ENCODE assay signal across 12 mouse cellular contexts in the genomic region with DNA sequence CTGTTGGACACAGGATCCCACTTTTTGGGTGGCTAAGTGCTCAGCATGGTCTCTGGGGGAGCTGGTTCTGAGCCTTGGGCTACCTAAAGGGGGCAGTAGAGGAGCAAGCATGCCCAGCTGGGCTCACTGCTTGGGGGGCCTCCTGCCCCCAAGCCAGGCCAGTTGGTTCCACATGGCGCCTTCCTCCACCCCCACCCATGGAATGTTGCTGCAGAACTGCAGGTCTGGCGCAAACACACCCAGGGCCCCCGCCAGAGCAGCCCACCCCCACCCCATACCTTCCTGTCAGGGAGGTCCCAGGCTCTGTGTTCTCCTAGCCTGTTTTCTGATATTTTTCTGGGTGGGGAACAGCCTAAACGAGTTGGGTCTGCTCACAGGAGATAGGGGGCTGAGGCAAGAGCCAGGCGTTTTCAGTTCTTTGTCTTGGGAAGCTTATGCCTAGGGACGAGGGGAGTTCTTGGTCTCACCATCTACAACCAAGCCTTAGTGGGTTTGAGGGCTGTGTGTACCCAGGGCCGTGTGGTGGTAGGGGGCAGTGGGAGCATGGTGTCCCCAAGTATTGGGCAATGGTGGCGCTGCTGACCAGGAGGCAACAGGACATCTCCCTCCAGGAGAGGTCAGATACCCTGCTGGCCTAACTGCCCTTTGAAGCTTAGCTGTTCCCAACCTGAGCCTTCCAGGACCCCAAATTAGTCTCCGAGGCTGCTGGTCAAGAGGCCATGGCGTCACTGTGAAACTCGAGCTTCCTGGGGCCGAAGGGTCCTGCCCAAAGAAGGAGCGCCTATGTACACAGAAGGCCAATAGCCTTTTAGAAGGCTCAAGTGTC. TPM values are rescaled to one million over a fixed set of nuclear protein-coding genes. Genes with fewer than 3 reads are reported as not detected.
DNase-seq lines count a peak whose midpoint lies in the region; ATAC-seq and TF ChIP-seq lines count a peak whose summit lies in the region.
"Had no signal": no experiment of that assay in that cellular context is flagged by ENCODE, and none has a peak within 500 bp of the region (broad histone marks: within the 10 kb centered on the region; RNA-seq: fewer than 3 reads in every experiment).

No protein-coding gene starts in this region.

- H3K27ac ChIP-seq in heart, embryonic 11.5 days (ENCODE audit: low read depth, low read length): peak overlapping the region; percentile 93
- peak overlapping the region; percentile 74 for H3K27ac ChIP-seq in midbrain, embryonic 10.5 days (replicated peaks)
- no peak overlapping the region for H3K27ac ChIP-seq in midbrain, embryonic 15.5 days
- peak overlapping the region; percentile 99 for H3K27ac ChIP-seq in limb, embryonic 12.5 days
- no peak overlapping the region for H3K27ac ChIP-seq in stomach, postnatal 0 days (replicated peaks)

- TF ChIP-seq CTCF in stomach, postnatal 0 days (IDR thresholded peaks at IDR 0.05; ENCODE audit: low read depth): peak; percentile 54

- 0 out of 2 replicates have a peak overlapping the region, but pooled peaks have one; percentile 9 for H3K4me2 ChIP-seq in heart, embryonic 11.5 days
- no peak overlapping the region for H3K4me2 ChIP-seq in midbrain, embryonic 15.5 days
- peak overlapping the region; percentile 37 for H3K4me2 ChIP-seq in limb, embryonic 12.5 days
- no peak overlapping the region for H3K4me2 ChIP-seq in stomach, postnatal 0 days (replicated peaks; ENCODE audit: low read depth)

- no peak for TF ChIP-seq EP300 in stomach, postnatal 0 days (optimal IDR thresholded peaks at IDR 0.05)

- H3K9ac ChIP-seq in heart, embryonic 11.5 days (ENCODE audit: low read depth, low read length): peak overlapping the region; percentile 50; the same call in 1 of the 2 replicates
- H3K9ac ChIP-seq in midbrain, embryonic 15.5 days: no peak overlapping the region
- no peak overlapping the region for H3K9ac ChIP-seq in limb, embryonic 12.5 days (replicated peaks)
- H3K9ac ChIP-seq in stomach, postnatal 0 days (ENCODE audit: low read length): no peak overlapping the region

- H3K27me3 ChIP-seq in heart, embryonic 11.5 days (ENCODE audit: control insufficient read depth, insufficient read depth, low read length): no peaks in the 10 kb centered on the region
- peaks cover 19% of the 10 kb centered on the region for H3K27me3 ChIP-seq in midbrain, embryonic 10.5 days (ENCODE audit: low read depth, poor library complexity, severe bottlenecking)
- H3K27me3 ChIP-seq in midbrain, embryonic 15.5 days (replicated peaks): no peaks in the 10 kb centered on the region
- H3K27me3 ChIP-seq in limb, embryonic 12.5 days: no peaks in the 10 kb centered on the region
- H3K27me3 ChIP-seq in stomach, postnatal 0 days (ENCODE audit: control insufficient read depth, insufficient read depth, low read length): no peaks in the 10 kb centered on the region

- peak; percentile 78 for ATAC-seq in heart, embryonic 11.5 days (replicated peaks; ENCODE audit: insufficient number of reproducible peaks, low FRiP score, low TSS enrichment)
- ATAC-seq in midbrain, embryonic 15.5 days (replicated peaks): no peak
- ATAC-seq in limb, embryonic 12.5 days (ENCODE audit: insufficient number of reproducible peaks, insufficient read depth, low FRiP score, low TSS enrichment, low read depth): peak; percentile 49
- peak; percentile 7; the same call in 1 of the 2 replicates for ATAC-seq in stomach, postnatal 0 days (ENCODE audit: low FRiP score, low TSS enrichment)
- ATAC-seq: activated CD4-positive, CD25-positive, alpha-beta regulatory T cell, adult 4 months had no signal

- peaks cover 63% of the 10 kb centered on the region for H3K4me1 ChIP-seq in heart, embryonic 11.5 days (ENCODE audit: control insufficient read depth, insufficient read depth, low read length)
- H3K4me1 ChIP-seq in midbrain, embryonic 10.5 days: peaks cover 64% of the 10 kb centered on the region
- peaks cover 11% of the 10 kb centered on the region; the same call in 1 of the 2 replicates for H3K4me1 ChIP-seq in midbrain, embryonic 15.5 days
- H3K4me1 ChIP-seq in limb, embryonic 12.5 days (replicated peaks): peaks cover 97% of the 10 kb centered on the region
- peaks cover 11% of the 10 kb centered on the region for H3K4me1 ChIP-seq in stomach, postnatal 0 days (replicated peaks; ENCODE audit: control insufficient read depth, insufficient read depth)

- H3K9me3 ChIP-seq in heart, embryonic 11.5 days (replicated peaks; ENCODE audit: control insufficient read depth, low read length): no peaks in the 10 kb centered on the region
- no peaks in the 10 kb centered on the region for H3K9me3 ChIP-seq in midbrain, embryonic 10.5 days (replicated peaks)
- H3K9me3 ChIP-seq in midbrain, embryonic 15.5 days: no peaks in the 10 kb centered on the region
- H3K9me3 ChIP-seq in limb, embryonic 12.5 days: no peaks in the 10 kb centered on the region
- H3K9me3 ChIP-seq in stomach, postnatal 0 days (ENCODE audit: control insufficient read depth, low read length): no peaks in the 10 kb centered on the region

- H3K36me3 ChIP-seq in heart, embryonic 11.5 days (ENCODE audit: control insufficient read depth, insufficient read depth, low read length): no peaks in the 10 kb centered on the region
- no peaks in the 10 kb centered on the region for H3K36me3 ChIP-seq in midbrain, embryonic 10.5 days
- H3K36me3 ChIP-seq in midbrain, embryonic 15.5 days (replicated peaks): no peaks in the 10 kb centered on the region
- no peaks in the 10 kb centered on the region for H3K36me3 ChIP-seq in limb, embryonic 12.5 days
- H3K36me3 ChIP-seq in stomach, postnatal 0 days (ENCODE audit: control insufficient read depth, insufficient read depth, low read length): no peaks in the 10 kb centered on the region

- WGBS in heart, embryonic 11.5 days (ENCODE audit: insufficient replicate concordance): 15% methylated on average over 13 of the region's 13 CpGs
- 55% methylated on average over 13 of the region's 13 CpGs for WGBS in midbrain, embryonic 10.5 days
- 70% methylated on average over 13 of the region's 13 CpGs for WGBS in midbrain, embryonic 15.5 days
- WGBS in limb, embryonic 12.5 days: 8% methylated on average over 13 of the region's 13 CpGs
- 41% methylated on average over 12 of the region's 13 CpGs for WGBS in stomach, postnatal 0 days

- no peak for DNase-seq in heart, adult 18-20 months
- no peak for DNase-seq in midbrain, embryonic 10.5 days (ENCODE audit: low spot score)
- DNase-seq in stomach, postnatal 0 days (ENCODE audit: low spot score): no peak
- no peak for DNase-seq in spleen, postnatal 4 days (ENCODE audit: low spot score in 2 of 2)
- DNase-seq in layer of hippocampus, adult 8-10 months (ENCODE audit: low spot score in 2 of 2): no peak
- DNase-seq: cerebellum, adult 9-10 months had no signal

- no peak overlapping the region for H3K4me3 ChIP-seq in heart, embryonic 11.5 days (ENCODE audit: low read depth, low read length)
- no peak overlapping the region for H3K4me3 ChIP-seq in midbrain, embryonic 10.5 days
- no peak overlapping the region for H3K4me3 ChIP-seq in midbrain, embryonic 15.5 days
- no peak overlapping the region for H3K4me3 ChIP-seq in limb, embryonic 12.5 days (replicated peaks)
- H3K4me3 ChIP-seq in stomach, postnatal 0 days (ENCODE audit: low read depth, low read length): no peak overlapping the region

RNA-seq across cellular contexts. Expression of gene Mrpl23, which starts 20.3 kb away (rescaled TPM):
- 15.4 and 19.3 TPM in 2 replicates for polyA plus RNA-seq in heart, embryonic 11.5 days (2014; fragmentation: Nextera tagmentation; extraction: Ambion mirVana)
- 10 to 100 TPM; 12.2 to 29.0 TPM for total RNA-seq in heart, adult 18-20 months (2021)
- polyA plus RNA-seq in midbrain, embryonic 10.5 days (2016; fragmentation: Nextera tagmentation; extraction: Ambion mirVana): 15.8 and 20.3 TPM in 2 replicates
- polyA plus RNA-seq in midbrain, embryonic 15.5 days (2015; fragmentation: Nextera tagmentation; extraction: Ambion mirVana): 22.4 and 24.0 TPM in 2 replicates
- polyA plus RNA-seq in limb, embryonic 12.5 days (2016; fragmentation: Nextera tagmentation; extraction: Ambion mirVana): 29.4 and 33.3 TPM in 2 replicates
- polyA plus RNA-seq in stomach, postnatal 0 days (2015; fragmentation: Nextera tagmentation; extraction: Ambion mirVana): 17.7 and 19.4 TPM in 2 replicates
- total RNA-seq in layer of hippocampus, adult 8-10 months (2022): 1 to 10 TPM; 4.8 to 6.8 (median 5.7) TPM

RNA-seq across cellular contexts. Expression of gene Tnnt3, which starts 54.2 kb away (rescaled TPM):
- 16.0 and 16.3 TPM in 2 replicates for polyA plus RNA-seq in heart, embryonic 11.5 days (2014; fragmentation: Nextera tagmentation; extraction: Ambion mirVana)
- under 1 TPM in 1 of 2 experiments, not detected in 1; 0.67 TPM for total RNA-seq in heart, adult 18-20 months (2021)
- polyA plus RNA-seq in midbrain, embryonic 10.5 days (2016; fragmentation: Nextera tagmentation; extraction: Ambion mirVana): 1.9 TPM in 2 replicates
- 1.6 TPM in 2 replicates for polyA plus RNA-seq in midbrain, embryonic 15.5 days (2015; fragmentation: Nextera tagmentation; extraction: Ambion mirVana)
- 14.3 and 17.3 TPM in 2 replicates for polyA plus RNA-seq in limb, embryonic 12.5 days (2016; fragmentation: Nextera tagmentation; extraction: Ambion mirVana)
- polyA plus RNA-seq in stomach, postnatal 0 days (2015; fragmentation: Nextera tagmentation; extraction: Ambion mirVana): 8.0 and 11.7 TPM in 2 replicates
- total RNA-seq in layer of hippocampus, adult 8-10 months (2022): 1 to 10 TPM in 2 of 4 experiments, not detected in 2; 1.2 to 3.8 TPM
- total RNA-seq: left cerebral cortex, postnatal 10 days had no signal
- polyA plus RNA-seq: testis, adult 2 months had no signal

Comparison
In these comparisons a context has a peak if more than half of its experiments do, and no peak if none do; other contexts are left out.
1. H3K27ac ChIP-seq: peak in heart, embryonic 11.5 days (single experiment), midbrain, embryonic 10.5 days (single experiment) and limb, embryonic 12.5 days (single experiment); none in midbrain, embryonic 15.5 days (single experiment) and stomach, postnatal 0 days (single experiment).
2. H3K4me2 ChIP-seq: peak in heart, embryonic 11.5 days (single experiment) and limb, embryonic 12.5 days (single experiment); none in midbrain, embryonic 15.5 days (single experiment) and stomach, postnatal 0 days (single experiment).